Comparison of ENCODE assay signal across 8 mouse cellular contexts in genomic region chr4:133013266-133013891, GRCm38 (mm10). TPM values are rescaled to one million over a fixed set of nuclear protein-coding genes. Genes with fewer than 3 reads are reported as not detected.
DNase-seq lines count a peak whose midpoint lies in the region; ATAC-seq and TF ChIP-seq lines count a peak whose summit lies in the region.

No protein-coding gene starts in this region.

- peak; percentile 40 for DNase-seq in forebrain, embryonic 14.5 days (ENCODE audit: low spot score)
- peak; percentile 62 for DNase-seq in heart, postnatal 4 days
- DNase-seq in layer of hippocampus, adult 9-11 months, result peak; percentile 75
- peak; percentile 61 for DNase-seq in midbrain, embryonic 10.5 days (ENCODE audit: low spot score)
- peak; percentile 55 for DNase-seq in splenic B cell, adult 2 months (ENCODE audit: low read depth, low spot score)

- H3K4me1 ChIP-seq in ES-Bruce4 (ENCODE audit: control insufficient read depth, insufficient read depth, low read length), result peaks cover 9% of the 10 kb centered on the region
- no peaks in the 10 kb centered on the region; the same call in 1 of the 2 replicates for H3K4me1 ChIP-seq in bone marrow, adult 2 months (ENCODE audit: control insufficient read depth, insufficient read depth, low read length)
- peaks cover 45% of the 10 kb centered on the region for H3K4me1 ChIP-seq in forebrain, embryonic 14.5 days (ENCODE audit: control insufficient read depth, insufficient read depth, low read length)
- H3K4me1 ChIP-seq in midbrain, embryonic 10.5 days, result peaks cover 89% of the 10 kb centered on the region

- peak overlapping the region; percentile 75 for H3K4me3 ChIP-seq in ES-Bruce4 (ENCODE audit: low read depth, low read length)
- H3K4me3 ChIP-seq in bone marrow, adult 2 months (replicated peaks; ENCODE audit: control insufficient read depth, low read depth, low read length), result peak overlapping the region; percentile 36
- peak overlapping the region; percentile 96 for H3K4me3 ChIP-seq in forebrain, embryonic 14.5 days (ENCODE audit: low read depth, low read length)
- peak overlapping the region; percentile 96 for H3K4me3 ChIP-seq in midbrain, embryonic 10.5 days

- TF ChIP-seq CTCF in ES-Bruce4 (IDR thresholded peaks at IDR 0.05; ENCODE audit: low read depth, low read length), result no peak
- no peak for TF ChIP-seq CTCF in bone marrow, adult 2 months (IDR thresholded peaks at IDR 0.05; ENCODE audit: control insufficient read depth, insufficient read depth, low read length)

- no peaks in the 10 kb centered on the region for H3K27me3 ChIP-seq in ES-Bruce4 (ENCODE audit: control insufficient read depth, insufficient read depth, low read length, poor library complexity, severe bottlenecking)
- H3K27me3 ChIP-seq in forebrain, embryonic 14.5 days (replicated peaks; ENCODE audit: control insufficient read depth, insufficient read depth, low read length), result peaks cover 15% of the 10 kb centered on the region
- peaks cover 21% of the 10 kb centered on the region for H3K27me3 ChIP-seq in midbrain, embryonic 10.5 days (ENCODE audit: low read depth, poor library complexity, severe bottlenecking)
- H3K27me3 ChIP-seq in splenic B cell, adult 2 months (ENCODE audit: control insufficient read depth, insufficient read depth, low read length, poor library complexity, severe bottlenecking), result peaks cover 3% of the 10 kb centered on the region; the same call in 1 of the 2 replicates

- 5% methylated on average over 18 of the region's 18 CpGs for WGBS in bone marrow, adult 2 months
- WGBS in forebrain, embryonic 14.5 days, result 5% methylated on average over 18 of the region's 18 CpGs
- WGBS in midbrain, embryonic 10.5 days, result 2% methylated on average over 18 of the region's 18 CpGs

- H3K9ac ChIP-seq in ES-Bruce4 (ENCODE audit: low read depth, poor library complexity, severe bottlenecking), result peak overlapping the region; percentile 97
- peak overlapping the region; percentile 99 for H3K9ac ChIP-seq in forebrain, embryonic 14.5 days (ENCODE audit: low read length)

- H3K4me2 ChIP-seq in forebrain, embryonic 14.5 days (ENCODE audit: low read length), result peak overlapping the region; percentile 95

- ATAC-seq in forebrain, embryonic 14.5 days, result no peak
- no peak for ATAC-seq in CD4-positive, CD25-positive, alpha-beta regulatory T cell, adult 4 months

- no peak overlapping the region for H3K27ac ChIP-seq in ES-Bruce4 (ENCODE audit: insufficient read depth, low read length)
- H3K27ac ChIP-seq in bone marrow, adult 2 months (ENCODE audit: control insufficient read depth, insufficient read depth, low read depth, low read length, poor library complexity), result peak overlapping the region; percentile 46
- peak overlapping the region; percentile 93 for H3K27ac ChIP-seq in forebrain, embryonic 14.5 days (ENCODE audit: low read depth, low read length)
- H3K27ac ChIP-seq in midbrain, embryonic 10.5 days (replicated peaks), result peak overlapping the region; percentile 98

- no peak for TF ChIP-seq POLR2A in ES-Bruce4 (IDR thresholded peaks at IDR 0.05; ENCODE audit: insufficient read depth, low read length)
- no peak; the same call in 1 of the 2 replicates for TF ChIP-seq POLR2A in bone marrow, adult 2 months (IDR thresholded peaks at IDR 0.05; ENCODE audit: borderline replicate concordance, control insufficient read depth, low read depth, low read length)

- H3K36me3 ChIP-seq in ES-Bruce4 (ENCODE audit: control insufficient read depth, insufficient read depth, low read length, poor library complexity, severe bottlenecking), result no peaks in the 10 kb centered on the region
- 0 out of 2 replicates have a peak, but pooled peaks cover 3% of the 10 kb centered on the region for H3K36me3 ChIP-seq in forebrain, embryonic 14.5 days (ENCODE audit: control insufficient read depth, insufficient read depth, low read length)
- 0 out of 2 replicates have a peak, but pooled peaks cover 2% of the 10 kb centered on the region for H3K36me3 ChIP-seq in midbrain, embryonic 10.5 days
- no peaks in the 10 kb centered on the region for H3K36me3 ChIP-seq in splenic B cell, adult 2 months (ENCODE audit: control insufficient read depth, insufficient read depth, low read length, poor library complexity, severe bottlenecking)

- no peak for TF ChIP-seq EP300 in ES-Bruce4 (IDR thresholded peaks at IDR 0.05; ENCODE audit: insufficient read depth, low read depth, low read length)

- no peaks in the 10 kb centered on the region for H3K9me3 ChIP-seq in ES-Bruce4 (replicated peaks; ENCODE audit: control insufficient read depth, insufficient read depth, low read length, poor library complexity, severe bottlenecking)
- H3K9me3 ChIP-seq in forebrain, embryonic 14.5 days (replicated peaks; ENCODE audit: control insufficient read depth, low read length), result no peaks in the 10 kb centered on the region
- no peaks in the 10 kb centered on the region for H3K9me3 ChIP-seq in midbrain, embryonic 10.5 days (replicated peaks)

RNA-seq across cellular contexts. Expression of gene Ahdc1, which starts 2.3 kb away (rescaled TPM):
- 88.2 and 102 TPM in 2 replicates for polyA plus RNA-seq in ES-Bruce4 (2011; ENCODE audit: insufficient read depth, insufficient read length, low read depth, missing spikeins)
- polyA plus RNA-seq in bone marrow, adult 2 months (2011; ENCODE audit: insufficient read depth, insufficient read length, low replicate concordance, missing spikeins), result 20.1 and 21.7 TPM in 2 replicates
- polyA plus RNA-seq in forebrain, embryonic 14.5 days (2014; fragmentation: Nextera tagmentation; extraction: Ambion mirVana), result 8.6 and 12.2 TPM in 2 replicates
- 10 to 100 TPM; 41.1 to 48.7 TPM for total RNA-seq in heart, postnatal 4 days (2021)
- 5.7 and 5.8 TPM in 2 replicates for polyA plus RNA-seq in midbrain, embryonic 10.5 days (2016; fragmentation: Nextera tagmentation; extraction: Ambion mirVana)
- 1 to 10 TPM; 2.6 to 3.7 TPM for polyA plus RNA-seq in CD4-positive, CD25-positive, alpha-beta regulatory T cell, adult 4 months (2017; shearing (Covaris generic))

RNA-seq across cellular contexts. Expression of gene Fgr, which starts 39.5 kb away (rescaled TPM):
- polyA plus RNA-seq in ES-Bruce4 (2011; ENCODE audit: insufficient read depth, insufficient read length, low read depth, missing spikeins), result 0.70 and 1.9 TPM in 2 replicates
- polyA plus RNA-seq in bone marrow, adult 2 months (2011; ENCODE audit: insufficient read depth, insufficient read length, low replicate concordance, missing spikeins), result 16.1 and 53.3 TPM in 2 replicates
- polyA plus RNA-seq in forebrain, embryonic 14.5 days (2014; fragmentation: Nextera tagmentation; extraction: Ambion mirVana), result 0.23 TPM in 1 of 2 replicates, not detected in the other
- total RNA-seq in heart, postnatal 4 days (2021), result under 1 TPM; 0.33 to 0.43 TPM
- polyA plus RNA-seq in midbrain, embryonic 10.5 days (2016; fragmentation: Nextera tagmentation; extraction: Ambion mirVana), result 0.05 and 0.10 TPM in 2 replicates
- polyA plus RNA-seq in CD4-positive, CD25-positive, alpha-beta regulatory T cell, adult 4 months (2017; shearing (Covaris generic)), result 1 to 10 TPM; 3.7 to 8.2 TPM

Comparison
In these comparisons a context has a peak if more than half of its experiments do, and no peak if none do; other contexts are left out.
1. H3K4me3 ChIP-seq: peak in every context shown above with its lines; median percentile 96 in forebrain, embryonic 14.5 days; 96 in midbrain, embryonic 10.5 days; 75 in ES-Bruce4; 36 in bone marrow, adult 2 months.